Mouse (Mus musculus) T-helper 17 cell (primary cell): Measurements from ENCODE around the gene Rpl3l.

Experiments used
- in situ Hi-C, 2 experiments: fragments of 300-600 bp; cut with MboI, MseI; formaldehyde crosslinking; loops; 1 replicate in 1 of 2; 2 replicates in 1 of 2; pipeline ENCODE4 v1.15.1; 2025; ENCODE audit warnings: high pct_unique_total_duplicates in 2 of 2

Rpl3l gene

GRCm38 (mm10) chr17:24739926-24740325 is 12.3 kb downstream of the Rpl3l start:
- in situ Hi-C loops = loop anchor here (5.0 to 10.0 kb wide), 2 partner anchors 145 to 147 kb away; partner anchors contain the start of genes Nubp2 (in 2 of the 2) and Spsb3 (in 2 of the 2)

GRCm38 (mm10) chr17:24742307-24742706 is 14.7 kb downstream of the Rpl3l start:
- in situ Hi-C loops = loop anchor here in 1 of 2 experiments (10.0 kb wide), 1 partner anchor 142 kb away; the partner anchor contains the start of genes Nubp2 and Spsb3

GRCm38 (mm10) chr17:24743896-24744295 is 16.3 kb downstream of the Rpl3l start:
- in situ Hi-C loops = loop anchor here in 1 of 2 experiments (10.0 kb wide), 1 partner anchor 141 kb away; the partner anchor contains the start of genes Nubp2 and Spsb3

- in situ Hi-C loops = loop anchor here in 1 of 2 experiments (10.0 kb wide), 1 partner anchor 140 kb away; the partner anchor contains the start of genes Nubp2 and Spsb3
These were observed 16.8 kb downstream of the Rpl3l start for GRCm38 (mm10) chr17:24744381-24744780.

- in situ Hi-C loops = loop anchor here in 1 of 2 experiments (5.0 to 10.0 kb wide), 2 partner anchors 66 to 139 kb away; partner anchors contain the start of genes Nubp2 and Spsb3
These were observed 18.2 kb downstream of the Rpl3l start for GRCm38 (mm10) chr17:24745526-24746497.

- in situ Hi-C loops = loop anchor here in 1 of 2 experiments (5.0 to 10.0 kb wide), 2 partner anchors 65 to 138 kb away; partner anchors contain the start of genes Nubp2 and Spsb3
These were observed 19.4 kb downstream of the Rpl3l start for GRCm38 (mm10) chr17:24746986-24747385.

- in situ Hi-C loops = loop anchor here in 1 of 2 experiments (25.0 kb wide), 1 partner anchor 1439 kb away; the partner anchor contains the start of gene Vmn2r114
These were observed 23.9 kb downstream of the Rpl3l start for GRCm38 (mm10) chr17:24751528-24751927.

- in situ Hi-C loops = loop anchor here in 1 of 2 experiments (25.0 kb wide), 1 partner anchor 1440 kb away; the partner anchor contains the start of gene Vmn2r114
These were observed 25.1 kb downstream of the Rpl3l start, which contains the start of gene Hs3st6 for GRCm38 (mm10) chr17:24752415-24753394. TSS of gene Hs3st6 (plus strand) at chr17:24752988.

- in situ Hi-C loops = loop anchor here in 1 of 2 experiments (25.0 kb wide), 1 partner anchor 1445 kb away; the partner anchor contains the start of gene Vmn2r114
These were observed 29.8 kb downstream of the Rpl3l start for GRCm38 (mm10) chr17:24757394-24757793.

- in situ Hi-C loops = loop anchor here in 1 of 2 experiments (25.0 kb wide), 1 partner anchor 1449 kb away; the partner anchor contains the start of gene Vmn2r114
These were observed 33.5 kb downstream of the Rpl3l start for GRCm38 (mm10) chr17:24761121-24761520.

- in situ Hi-C loops = loop anchor here in 1 of 2 experiments (25.0 kb wide), 1 partner anchor 1453 kb away; the partner anchor contains the start of gene Vmn2r114
These were observed 37.6 kb downstream of the Rpl3l start for GRCm38 (mm10) chr17:24765016-24765905.

- in situ Hi-C loops = loop anchor here in 1 of 2 experiments (25.0 kb wide), 1 partner anchor 1454 kb away; the partner anchor contains the start of gene Vmn2r114
These were observed 38.8 kb downstream of the Rpl3l start for GRCm38 (mm10) chr17:24766266-24766875.

- in situ Hi-C loops = loop anchor here in 1 of 2 experiments (25.0 kb wide), 1 partner anchor 1457 kb away; the partner anchor contains the start of gene Vmn2r114
These were observed 41.5 kb downstream of the Rpl3l start for GRCm38 (mm10) chr17:24769146-24769545.

GRCm38 (mm10) chr17:24773241-24773640 is 45.6 kb downstream of the Rpl3l start:
- in situ Hi-C loops = loop anchor here in 1 of 2 experiments (25.0 kb wide), 1 partner anchor 1461 kb away; the partner anchor contains the start of gene Vmn2r114

- in situ Hi-C loops = loop anchor here in 1 of 2 experiments (25.0 kb wide), 1 partner anchor 1612 kb away; no protein-coding TSS in a partner anchor
These were observed 47.6 kb downstream of the Rpl3l start for GRCm38 (mm10) chr17:24775173-24775572.

GRCm38 (mm10) chr17:24777073-24777472 is 49.5 kb downstream of the Rpl3l start:
- in situ Hi-C loops = loop anchor here in 1 of 2 experiments (25.0 kb wide), 1 partner anchor 1610 kb away; no protein-coding TSS in a partner anchor

GRCm38 (mm10) chr17:24780821-24781220 is 53.2 kb downstream of the Rpl3l start:
- in situ Hi-C loops = loop anchor here in 1 of 2 experiments (25.0 kb wide), 1 partner anchor 1606 kb away; no protein-coding TSS in a partner anchor
